ENCODE assay signal across 8 mouse cellular contexts in genomic region chr1:120098327-120098726, GRCm38 (mm10). TPM values are rescaled to one million over a fixed set of nuclear protein-coding genes. Genes with fewer than 3 reads are reported as not detected.
A peak's percentile ranks its signal among the peaks of the same experiment; 100 is the strongest.
DNase-seq lines count a peak whose midpoint lies in the region; ATAC-seq and TF ChIP-seq lines count a peak whose summit lies in the region.

No protein-coding gene starts in this region.

- TF ChIP-seq CTCF in forebrain, postnatal 0 days (IDR thresholded peaks at IDR 0.05; ENCODE audit: low read depth), result peak; percentile 69

- 12% methylated on average over 7 of the region's 7 CpGs for WGBS in forebrain, postnatal 0 days
- 12% methylated on average over 7 of the region's 7 CpGs for WGBS in forebrain, embryonic 16.5 days
- 18% methylated on average over 7 of the region's 7 CpGs for WGBS in embryonic facial prominence, embryonic 11.5 days

- no peak overlapping the region for H3K9ac ChIP-seq in forebrain, postnatal 0 days
- no peak overlapping the region for H3K9ac ChIP-seq in forebrain, embryonic 16.5 days (replicated peaks; ENCODE audit: low read depth, low read length)
- no peak overlapping the region for H3K9ac ChIP-seq in embryonic facial prominence, embryonic 11.5 days (replicated peaks; ENCODE audit: low read length)

- H3K27ac ChIP-seq in forebrain, postnatal 0 days (ENCODE audit: low read depth, low read length), result no peak overlapping the region
- no peak overlapping the region for H3K27ac ChIP-seq in forebrain, embryonic 16.5 days (ENCODE audit: low read length)
- H3K27ac ChIP-seq in embryonic facial prominence, embryonic 11.5 days (replicated peaks; ENCODE audit: low read depth, low read length), result no peak overlapping the region

- H3K9me3 ChIP-seq in forebrain, postnatal 0 days (ENCODE audit: low read length), result no peaks in the 10 kb centered on the region
- no peaks in the 10 kb centered on the region for H3K9me3 ChIP-seq in forebrain, embryonic 16.5 days (ENCODE audit: control insufficient read depth, low read length)
- no peaks in the 10 kb centered on the region for H3K9me3 ChIP-seq in embryonic facial prominence, embryonic 11.5 days (replicated peaks; ENCODE audit: control insufficient read depth, low read length)

- no peaks in the 10 kb centered on the region for H3K4me1 ChIP-seq in forebrain, postnatal 0 days (ENCODE audit: insufficient read depth)
- H3K4me1 ChIP-seq in forebrain, embryonic 16.5 days (replicated peaks; ENCODE audit: control insufficient read depth, insufficient read depth, low read length), result no peaks in the 10 kb centered on the region
- no peaks in the 10 kb centered on the region for H3K4me1 ChIP-seq in embryonic facial prominence, embryonic 11.5 days (ENCODE audit: control insufficient read depth, insufficient read depth, low read length)

- H3K36me3 ChIP-seq in forebrain, postnatal 0 days (ENCODE audit: insufficient read depth), result no peaks in the 10 kb centered on the region
- no peaks in the 10 kb centered on the region for H3K36me3 ChIP-seq in forebrain, embryonic 16.5 days (ENCODE audit: control insufficient read depth, insufficient read depth)
- no peaks in the 10 kb centered on the region for H3K36me3 ChIP-seq in embryonic facial prominence, embryonic 11.5 days (replicated peaks; ENCODE audit: control insufficient read depth, insufficient read depth, low read depth, low read length)
- no peaks in the 10 kb centered on the region for H3K36me3 ChIP-seq in splenic B cell, adult 2 months (ENCODE audit: control insufficient read depth, insufficient read depth, low read length, poor library complexity, severe bottlenecking)

- no peaks in the 10 kb centered on the region for H3K27me3 ChIP-seq in forebrain, postnatal 0 days (ENCODE audit: insufficient read depth, low read length)
- H3K27me3 ChIP-seq in forebrain, embryonic 16.5 days (replicated peaks; ENCODE audit: control insufficient read depth, insufficient read depth, low read length), result no peaks in the 10 kb centered on the region
- no peaks in the 10 kb centered on the region for H3K27me3 ChIP-seq in embryonic facial prominence, embryonic 11.5 days (ENCODE audit: control insufficient read depth, insufficient read depth, low read length)
- no peaks in the 10 kb centered on the region for H3K27me3 ChIP-seq in splenic B cell, adult 2 months (ENCODE audit: control insufficient read depth, insufficient read depth, low read length, poor library complexity, severe bottlenecking)

- DNase-seq in forebrain, postnatal 0 days, result peak; percentile 65
- DNase-seq in 3T3-L1 (ENCODE audit: low read depth, low spot score), result peak; percentile 84
- DNase-seq in adipocyte (ENCODE audit: low spot score), result peak; percentile 89
- DNase-seq in embryonic facial prominence, embryonic 11.5 days (ENCODE audit: low spot score), result peak; percentile 74
- DNase-seq in kidney, postnatal 36 days, result peak; percentile 79 to 88
- peak; percentile 73 for DNase-seq in lung, postnatal 25 days (ENCODE audit: low spot score)
- DNase-seq in splenic B cell, adult 2 months (ENCODE audit: low read depth, low spot score), result peak; percentile 75

- no peak for ATAC-seq in forebrain, postnatal 0 days
- ATAC-seq in forebrain, embryonic 16.5 days, result no peak
- no peak for ATAC-seq in embryonic facial prominence, embryonic 11.5 days (replicated peaks; ENCODE audit: insufficient number of reproducible peaks, low FRiP score, low TSS enrichment, low read depth)

- no peak overlapping the region for H3K4me3 ChIP-seq in forebrain, postnatal 0 days (ENCODE audit: low read depth, low read length)
- H3K4me3 ChIP-seq in forebrain, embryonic 16.5 days (replicated peaks; ENCODE audit: low read length), result no peak overlapping the region
- no peak overlapping the region for H3K4me3 ChIP-seq in embryonic facial prominence, embryonic 11.5 days (ENCODE audit: low read depth, low read length)

- H3K4me2 ChIP-seq in forebrain, postnatal 0 days (ENCODE audit: low read depth), result no peak overlapping the region
- H3K4me2 ChIP-seq in forebrain, embryonic 16.5 days (ENCODE audit: low read length), result no peak overlapping the region
- no peak overlapping the region for H3K4me2 ChIP-seq in embryonic facial prominence, embryonic 11.5 days (ENCODE audit: low read depth, low read length)

RNA-seq across cellular contexts. Expression of gene Dbi, which starts 22.6 kb away (rescaled TPM):
- 533 and 625 TPM in 2 replicates for total RNA-seq in forebrain, postnatal 0 days (2014; rRNA removed)
- 1,729 and 1,732 TPM in 2 replicates for polyA plus RNA-seq in forebrain, postnatal 0 days (2015; fragmentation: Nextera tagmentation; extraction: Ambion mirVana)
- 1,146 and 1,367 TPM in 2 replicates for polyA plus RNA-seq in forebrain, embryonic 16.5 days (2015; fragmentation: Nextera tagmentation; extraction: Ambion mirVana)
- 674 and 686 TPM in 2 replicates for polyA plus RNA-seq in embryonic facial prominence, embryonic 11.5 days (2014; fragmentation: Nextera tagmentation; extraction: Ambion mirVana)

RNA-seq across cellular contexts. Expression of gene 3110009E18Rik, which starts 22.7 kb away (rescaled TPM):
- 2.3 and 4.6 TPM in 2 replicates for total RNA-seq in forebrain, postnatal 0 days (2014; rRNA removed)
- 16.7 and 24.2 TPM in 2 replicates for polyA plus RNA-seq in forebrain, postnatal 0 days (2015; fragmentation: Nextera tagmentation; extraction: Ambion mirVana)
- polyA plus RNA-seq in forebrain, embryonic 16.5 days (2015; fragmentation: Nextera tagmentation; extraction: Ambion mirVana), result 22.8 and 28.6 TPM in 2 replicates
- polyA plus RNA-seq in embryonic facial prominence, embryonic 11.5 days (2014; fragmentation: Nextera tagmentation; extraction: Ambion mirVana), result 20.7 and 21.1 TPM in 2 replicates

RNA-seq across cellular contexts. Expression of gene Tmem37, which starts 24.5 kb away (rescaled TPM):
- total RNA-seq in forebrain, postnatal 0 days (2014; rRNA removed), result 3.3 and 6.0 TPM in 2 replicates
- 6.8 and 9.7 TPM in 2 replicates for polyA plus RNA-seq in forebrain, postnatal 0 days (2015; fragmentation: Nextera tagmentation; extraction: Ambion mirVana)
- 5.6 and 6.4 TPM in 2 replicates for polyA plus RNA-seq in forebrain, embryonic 16.5 days (2015; fragmentation: Nextera tagmentation; extraction: Ambion mirVana)
- polyA plus RNA-seq in embryonic facial prominence, embryonic 11.5 days (2014; fragmentation: Nextera tagmentation; extraction: Ambion mirVana), result 6.1 and 8.9 TPM in 2 replicates
